Mouse (Mus musculus) cerebellum, adult 2 months (tissue): ENCODE measurements around the gene Atp5c1.

Experiments used
- CTCF ChIP-seq: fragments of 200-500 bp; IDR thresholded peaks from 2 replicates; pipeline ENCODE4 v1.5.1; 2011; ENCODE audit warnings: low read depth, mild to moderate bottlenecking, control low read depth, low read length, moderate library complexity, borderline replicate concordance; ENCODE audit not compliant: insufficient read depth
- POLR2A ChIP-seq: fragments of 200-500 bp; IDR thresholded peaks from 2 replicates; pipeline ENCODE4 v1.6.1; 2011; ENCODE audit warnings: low read length, control low read depth, borderline replicate concordance; ENCODE audit not compliant: insufficient read depth

GRCm38 (mm10) chr2:10048461-10048860 is 31.8 kb downstream of the Atp5c1 start, which contains the start of gene Taf3:
- TF ChIP-seq CTCF (no peak), POLR2A (peak; percentile 84)
